Mouse (Mus musculus): ENCODE results near the gene Crebzf. TPM values are rescaled to one million over a fixed set of nuclear protein-coding genes. Genes with fewer than 3 reads are reported as not detected.
A peak's percentile ranks its signal among the peaks of the same experiment; 100 is the strongest.

Crebzf gene
- 123 and 174 TPM in 2 replicates for polyA plus RNA-seq (2012; rRNA removed)

GRCm38 (mm10) chr7:90442518-90443080 is at the start of gene Crebzf:
Gene Crebzf, plus strand, starts transcription at chr7:90442729.
- no peak for TF ChIP-seq CTCF (IDR thresholded peaks at IDR 0.05; ENCODE audit: borderline replicate concordance, extremely low read depth, insufficient read depth, insufficient read length)
- peak; percentile 97 for TF ChIP-seq POLR2A (IDR thresholded peaks at IDR 0.05; ENCODE audit: borderline replicate concordance, extremely low read depth, insufficient read depth, insufficient read length, poor library complexity, severe bottlenecking)
- DNase-seq (ENCODE audit: low read depth) = peak; percentile 99

- no peak for TF ChIP-seq POLR2A (IDR thresholded peaks at IDR 0.05; ENCODE audit: borderline replicate concordance, extremely low read depth, insufficient read depth, insufficient read length, poor library complexity, severe bottlenecking)
- TF ChIP-seq CTCF (IDR thresholded peaks at IDR 0.05; ENCODE audit: borderline replicate concordance, extremely low read depth, insufficient read depth, insufficient read length) = no peak
- no peak for DNase-seq (ENCODE audit: low read depth)
Observed at GRCm38 (mm10) chr7:90395073-90395472, 47.5 kb upstream of the Crebzf start.

- DNase-seq (ENCODE audit: low read depth) = no peak
- TF ChIP-seq POLR2A (IDR thresholded peaks at IDR 0.05; ENCODE audit: borderline replicate concordance, extremely low read depth, insufficient read depth, insufficient read length, poor library complexity, severe bottlenecking) (no peak), CTCF (IDR thresholded peaks at IDR 0.05; ENCODE audit: borderline replicate concordance, extremely low read depth, insufficient read depth, insufficient read length) (no peak)
Observed at GRCm38 (mm10) chr7:90395928-90396327, 46.6 kb upstream of the Crebzf start.

GRCm38 (mm10) chr7:90409934-90410333 is 32.6 kb upstream of the Crebzf start:
- TF ChIP-seq CTCF (IDR thresholded peaks at IDR 0.05; ENCODE audit: borderline replicate concordance, extremely low read depth, insufficient read depth, insufficient read length) (peak; percentile 73; the same call in 1 of the 2 replicates), POLR2A (IDR thresholded peaks at IDR 0.05; ENCODE audit: borderline replicate concordance, extremely low read depth, insufficient read depth, insufficient read length, poor library complexity, severe bottlenecking) (no peak)

GRCm38 (mm10) chr7:90426020-90427001 is 16.2 kb upstream of the Crebzf start, which contains the start of gene Ccdc89:
Gene Ccdc89, plus strand, starts transcription at chr7:90426577.
- DNase-seq (ENCODE audit: low read depth) = peak; percentile 98
- TF ChIP-seq POLR2A (IDR thresholded peaks at IDR 0.05; ENCODE audit: borderline replicate concordance, extremely low read depth, insufficient read depth, insufficient read length, poor library complexity, severe bottlenecking) (no peak), CTCF (IDR thresholded peaks at IDR 0.05; ENCODE audit: borderline replicate concordance, extremely low read depth, insufficient read depth, insufficient read length) (no peak)

More at GRCm38 (mm10) chr7:90409934-90410333, 32.6 kb upstream of the Crebzf start:
- peak; percentile 71 for DNase-seq (ENCODE audit: low read depth)

GRCm38 (mm10) chr7:90427006-90427405 is 15.5 kb upstream of the Crebzf start:
- no peak for DNase-seq (ENCODE audit: low read depth)
- no peak for TF ChIP-seq CTCF (IDR thresholded peaks at IDR 0.05; ENCODE audit: borderline replicate concordance, extremely low read depth, insufficient read depth, insufficient read length)

GRCm38 (mm10) chr7:90432221-90432620 is 10.3 kb upstream of the Crebzf start:
- DNase-seq (ENCODE audit: low read depth) = no peak
- no peak for TF ChIP-seq POLR2A (IDR thresholded peaks at IDR 0.05; ENCODE audit: borderline replicate concordance, extremely low read depth, insufficient read depth, insufficient read length, poor library complexity, severe bottlenecking)
- no peak for TF ChIP-seq CTCF (IDR thresholded peaks at IDR 0.05; ENCODE audit: borderline replicate concordance, extremely low read depth, insufficient read depth, insufficient read length)

- DNase-seq (ENCODE audit: low read depth) = no peak
- TF ChIP-seq POLR2A (IDR thresholded peaks at IDR 0.05; ENCODE audit: borderline replicate concordance, extremely low read depth, insufficient read depth, insufficient read length, poor library complexity, severe bottlenecking) (no peak), CTCF (IDR thresholded peaks at IDR 0.05; ENCODE audit: borderline replicate concordance, extremely low read depth, insufficient read depth, insufficient read length) (no peak)
Observed at GRCm38 (mm10) chr7:90440044-90440443, 2.5 kb upstream of the Crebzf start.

- TF ChIP-seq POLR2A (IDR thresholded peaks at IDR 0.05; ENCODE audit: borderline replicate concordance, extremely low read depth, insufficient read depth, insufficient read length, poor library complexity, severe bottlenecking) (no peak), CTCF (IDR thresholded peaks at IDR 0.05; ENCODE audit: borderline replicate concordance, extremely low read depth, insufficient read depth, insufficient read length) (no peak)
- DNase-seq (ENCODE audit: low read depth) = no peak
Observed at GRCm38 (mm10) chr7:90442070-90442469, 459 bp upstream of the Crebzf start.

GRCm38 (mm10) chr7:90443101-90444091 is 867 bp downstream of the Crebzf start:
- DNase-seq (ENCODE audit: low read depth) = peak; percentile 81
- 0 out of 2 replicates have a peak, but pooled peaks have one; percentile 19 for TF ChIP-seq POLR2A (IDR thresholded peaks at IDR 0.05; ENCODE audit: borderline replicate concordance, extremely low read depth, insufficient read depth, insufficient read length, poor library complexity, severe bottlenecking)
- peak; percentile 14; the same call in 1 of the 2 replicates for TF ChIP-seq CTCF (IDR thresholded peaks at IDR 0.05; ENCODE audit: borderline replicate concordance, extremely low read depth, insufficient read depth, insufficient read length)

Measured in brain, embryonic 14.5 days (tissue).